Mouse (Mus musculus) bone marrow, adult 2 months (tissue): Measurements from ENCODE around the gene Klf2.
A peak's percentile ranks its signal among the peaks of the same experiment; 100 is the strongest.

Experiments
- CTCF ChIP-seq: fragments of 200-500 bp; IDR thresholded peaks from 2 replicates; pipeline ENCODE4 v1.5.1; 2011; ENCODE audit warnings: low read length, control low read depth; ENCODE audit not compliant: control insufficient read depth, insufficient read depth
- POLR2A ChIP-seq: fragments of 200-500 bp; IDR thresholded peaks from 2 replicates; pipeline ENCODE4 v1.6.1; 2011; ENCODE audit warnings: low read depth, mild to moderate bottlenecking, control low read depth, low read length, borderline replicate concordance; ENCODE audit not compliant: control insufficient read depth

DNA sequence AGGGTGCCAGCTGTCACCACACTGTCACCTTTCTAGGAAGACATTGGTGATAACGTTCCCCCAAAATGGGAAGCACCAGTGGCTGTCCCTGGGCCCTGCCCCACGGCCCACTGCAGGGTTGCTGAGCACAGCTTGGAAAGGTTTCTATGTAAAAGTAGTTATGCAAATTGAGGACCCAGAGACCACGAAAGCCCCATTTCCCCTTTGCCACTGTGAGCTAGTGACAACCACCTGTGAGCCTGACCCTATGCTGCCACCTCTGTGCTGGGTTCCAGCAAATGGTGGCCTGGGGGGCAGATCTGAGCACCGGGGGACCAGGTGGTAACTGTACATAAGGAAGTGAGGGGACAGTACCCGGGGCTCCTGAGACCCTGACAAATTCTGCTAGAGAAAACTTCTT, 45.0 kb upstream of the Klf2 start:
- TF ChIP-seq CTCF (no peak), POLR2A (peak; percentile 8; the same call in 1 of the 2 replicates)
